12 mouse cellular contexts compared by ENCODE assay signal in genomic region chr1:192090281-192090680, GRCm38 (mm10). TPM values are rescaled to one million over a fixed set of nuclear protein-coding genes. Genes with fewer than 3 reads are reported as not detected.
DNase-seq lines count a peak whose midpoint lies in the region; ATAC-seq and TF ChIP-seq lines count a peak whose summit lies in the region.
"Had no signal": no experiment of that assay in that cellular context is flagged by ENCODE, and none has a peak within 500 bp of the region (broad histone marks: within the 10 kb centered on the region; RNA-seq: fewer than 3 reads in every experiment).

No protein-coding gene starts in this region.

- DNase-seq in heart, adult 11 months: peak; percentile 92
- no peak for DNase-seq in heart, postnatal 14 days
- DNase-seq in lung, embryonic 14.5 days: no peak
- DNase-seq in lung, adult 18-20 months: no peak
- DNase-seq in cerebellum, adult 8-10 months: no peak
- DNase-seq: adrenal gland, adult 8-10 months; right cerebral cortex, adult 18-20 months had no signal

- peaks cover 3% of the 10 kb centered on the region; the same call in 1 of the 2 replicates for H3K36me3 ChIP-seq in lung, embryonic 14.5 days (ENCODE audit: insufficient read depth)
- H3K36me3 ChIP-seq in embryonic facial prominence, embryonic 15.5 days: no peaks in the 10 kb centered on the region
- no peaks in the 10 kb centered on the region for H3K36me3 ChIP-seq in small intestine, adult 2 months (ENCODE audit: control insufficient read depth, insufficient read depth, low read length)
- H3K36me3 ChIP-seq in neural tube, embryonic 15.5 days: no peaks in the 10 kb centered on the region
- H3K36me3 ChIP-seq: heart, embryonic 10.5 days had no signal

- H3K9ac ChIP-seq in lung, embryonic 14.5 days: 0 out of 2 replicates have a peak overlapping the region, but pooled peaks have one; percentile 78
- H3K9ac ChIP-seq in embryonic facial prominence, embryonic 15.5 days: no peak overlapping the region
- no peak overlapping the region for H3K9ac ChIP-seq in neural tube, embryonic 15.5 days (replicated peaks)

- peaks cover 13% of the 10 kb centered on the region for H3K4me1 ChIP-seq in lung, embryonic 14.5 days (ENCODE audit: insufficient read depth)
- H3K4me1 ChIP-seq in embryonic facial prominence, embryonic 15.5 days: peaks cover 45% of the 10 kb centered on the region
- H3K4me1 ChIP-seq in small intestine, adult 2 months (ENCODE audit: control insufficient read depth, insufficient read depth, insufficient read length, low read length): peaks cover 14% of the 10 kb centered on the region
- H3K4me1 ChIP-seq in neural tube, embryonic 15.5 days: peaks cover 7% of the 10 kb centered on the region

- H3K27me3 ChIP-seq in lung, embryonic 14.5 days (ENCODE audit: insufficient read depth, low read length): peaks cover 7% of the 10 kb centered on the region; the same call in 1 of the 2 replicates
- no peaks in the 10 kb centered on the region for H3K27me3 ChIP-seq in embryonic facial prominence, embryonic 15.5 days
- no peaks in the 10 kb centered on the region for H3K27me3 ChIP-seq in small intestine, adult 2 months (ENCODE audit: control insufficient read depth, insufficient read depth, low read length)
- peaks cover 18% of the 10 kb centered on the region for H3K27me3 ChIP-seq in neural tube, embryonic 15.5 days (replicated peaks)

- no peak for TF ChIP-seq CTCF in lung, embryonic 14.5 days (IDR thresholded peaks at IDR 0.05; ENCODE audit: low read depth)
- TF ChIP-seq CTCF in small intestine, adult 2 months (IDR thresholded peaks at IDR 0.05; ENCODE audit: extremely low read depth, insufficient read length, insufficient replicate concordance, low read depth, low read length): no peak

- intact Hi-C loops in heart, postnatal 14 days (cut with DNase I): no loop called here

- no peak for ATAC-seq in lung, embryonic 14.5 days (ENCODE audit: insufficient read depth)
- no peak for ATAC-seq in embryonic facial prominence, embryonic 15.5 days (ENCODE audit: insufficient number of reproducible peaks, low FRiP score, low TSS enrichment, low read depth)
- no peak for ATAC-seq in neural tube, embryonic 15.5 days (ENCODE audit: low FRiP score)

- WGBS in lung, embryonic 14.5 days: 79% methylated on average over 3 of the region's 3 CpGs
- 61% methylated on average over 3 of the region's 3 CpGs for WGBS in embryonic facial prominence, embryonic 15.5 days
- 50% methylated on average over 3 of the region's 3 CpGs for WGBS in small intestine, adult 2 months
- 89% methylated on average over 3 of the region's 3 CpGs for WGBS in neural tube, embryonic 15.5 days

- peak overlapping the region; percentile 70 for H3K4me2 ChIP-seq in lung, embryonic 14.5 days
- peak overlapping the region; percentile 81 for H3K4me2 ChIP-seq in embryonic facial prominence, embryonic 15.5 days (replicated peaks)
- H3K4me2 ChIP-seq in neural tube, embryonic 15.5 days: no peak overlapping the region

- H3K4me3 ChIP-seq in lung, embryonic 14.5 days (ENCODE audit: low read depth, low read length): no peak overlapping the region
- H3K4me3 ChIP-seq in embryonic facial prominence, embryonic 15.5 days (replicated peaks): no peak overlapping the region
- H3K4me3 ChIP-seq in small intestine, adult 2 months (ENCODE audit: low read depth, low read length): no peak overlapping the region
- H3K4me3 ChIP-seq in neural tube, embryonic 15.5 days (replicated peaks): no peak overlapping the region
- H3K4me3 ChIP-seq: layer of hippocampus, adult 2 months had no signal

- no peak overlapping the region for H3K27ac ChIP-seq in lung, embryonic 14.5 days (ENCODE audit: low read depth)
- no peak overlapping the region for H3K27ac ChIP-seq in embryonic facial prominence, embryonic 15.5 days (replicated peaks)
- peak overlapping the region; percentile 44; the same call in 1 of the 2 replicates for H3K27ac ChIP-seq in small intestine, adult 2 months (ENCODE audit: insufficient read depth, low read depth, low read length)
- no peak overlapping the region for H3K27ac ChIP-seq in neural tube, embryonic 15.5 days (replicated peaks)
- H3K27ac ChIP-seq: heart, embryonic 10.5 days; layer of hippocampus, adult 2 months had no signal

- no peaks in the 10 kb centered on the region for H3K9me3 ChIP-seq in lung, embryonic 14.5 days (ENCODE audit: low read depth, low read length)
- no peaks in the 10 kb centered on the region for H3K9me3 ChIP-seq in embryonic facial prominence, embryonic 15.5 days (replicated peaks)
- no peaks in the 10 kb centered on the region for H3K9me3 ChIP-seq in neural tube, embryonic 15.5 days (replicated peaks)
- H3K9me3 ChIP-seq: heart, embryonic 10.5 days had no signal

- TF ChIP-seq POLR2A in small intestine, adult 2 months (IDR thresholded peaks at IDR 0.05; ENCODE audit: low read depth, low read length): no peak

RNA-seq across cellular contexts. Expression of gene Traf5, which starts 2.1 kb away (rescaled TPM):
- total RNA-seq in heart, postnatal 14 days (2021): 10 to 100 TPM in 1 of 2 experiments, 1 to 10 TPM in 1; 9.1 to 10.5 TPM
- 20.1 and 22.8 TPM in 2 replicates for polyA plus RNA-seq in lung, embryonic 14.5 days (2014; fragmentation: Nextera tagmentation; extraction: Ambion mirVana)
- 24.9 and 26.9 TPM in 2 replicates for polyA plus RNA-seq in embryonic facial prominence, embryonic 15.5 days (2015; fragmentation: Nextera tagmentation; extraction: Ambion mirVana)
- polyA plus RNA-seq in small intestine, adult 2 months (2012; rRNA removed): 5.0 and 9.7 TPM in 2 replicates
- polyA plus RNA-seq in neural tube, embryonic 15.5 days (2015; fragmentation: Nextera tagmentation; extraction: Ambion mirVana): 1.7 and 5.8 TPM in 2 replicates

RNA-seq across cellular contexts. Expression of gene Rcor3, which starts 47.6 kb away (rescaled TPM):
- total RNA-seq in heart, postnatal 14 days (2021): 10 to 100 TPM; 31.9 to 40.9 TPM
- polyA plus RNA-seq in lung, embryonic 14.5 days (2014; fragmentation: Nextera tagmentation; extraction: Ambion mirVana): 29.5 and 31.0 TPM in 2 replicates
- 31.1 and 32.5 TPM in 2 replicates for polyA plus RNA-seq in embryonic facial prominence, embryonic 15.5 days (2015; fragmentation: Nextera tagmentation; extraction: Ambion mirVana)
- polyA plus RNA-seq in small intestine, adult 2 months (2012; rRNA removed): 19.9 and 38.0 TPM in 2 replicates
- 36.0 and 38.3 TPM in 2 replicates for polyA plus RNA-seq in neural tube, embryonic 15.5 days (2015; fragmentation: Nextera tagmentation; extraction: Ambion mirVana)
